Mouse (Mus musculus): ENCODE measurements around the gene Gp1ba. TPM values are rescaled to one million over a fixed set of nuclear protein-coding genes. Genes with fewer than 3 reads are reported as not detected.

Gene Gp1ba
- polyA plus RNA-seq, 1 experiment from 2014 or later: 0.38 TPM

DNA sequence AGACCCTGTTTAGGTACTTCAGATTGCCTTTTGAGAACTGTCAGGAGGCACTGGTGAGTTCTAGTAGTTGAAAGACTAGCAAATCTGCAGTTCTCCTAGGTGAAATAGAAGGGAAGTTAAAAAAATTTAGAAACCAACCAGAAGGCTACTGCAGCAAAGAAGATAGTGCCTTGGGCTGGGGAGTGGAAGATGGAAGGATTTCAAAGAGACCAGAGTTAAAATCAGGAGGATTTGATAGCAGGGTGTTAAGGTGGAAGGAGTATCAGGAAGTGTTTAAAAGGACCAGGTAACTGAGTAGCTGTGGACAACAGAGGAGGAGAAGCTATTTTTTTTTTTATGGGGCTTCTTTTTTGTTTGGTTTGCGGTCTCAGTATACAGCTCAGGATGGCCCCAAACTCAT, 1.2 kb upstream of the Gp1ba start:
- 95% methylated on average over 1 of the region's 1 CpGs for WGBS
- no peak for ATAC-seq (ENCODE audit: low read depth)
- DNase-seq (ENCODE audit: low spot score): no peak
- H3K9me3 ChIP-seq (ENCODE audit: control insufficient read depth, low read length): no peaks in the 10 kb centered on the region
- H3K27ac ChIP-seq (replicated peaks; ENCODE audit: low read depth, low read length): no peak overlapping the region
- no peaks in the 10 kb centered on the region for H3K27me3 ChIP-seq (replicated peaks; ENCODE audit: control insufficient read depth, insufficient read depth, low read length)
- no peak overlapping the region for H3K4me3 ChIP-seq (ENCODE audit: low read depth, low read length)
- H3K9ac ChIP-seq (ENCODE audit: low read depth, low read length): no peak overlapping the region
- no peaks in the 10 kb centered on the region for H3K4me1 ChIP-seq (ENCODE audit: control insufficient read depth, insufficient read depth, low read length)
- H3K36me3 ChIP-seq (ENCODE audit: control insufficient read depth, insufficient read depth, low read length): 0 out of 2 replicates have a peak, but pooled peaks cover 1% of the 10 kb centered on the region
- H3K4me2 ChIP-seq (ENCODE audit: low read depth, low read length): no peak overlapping the region

DNA sequence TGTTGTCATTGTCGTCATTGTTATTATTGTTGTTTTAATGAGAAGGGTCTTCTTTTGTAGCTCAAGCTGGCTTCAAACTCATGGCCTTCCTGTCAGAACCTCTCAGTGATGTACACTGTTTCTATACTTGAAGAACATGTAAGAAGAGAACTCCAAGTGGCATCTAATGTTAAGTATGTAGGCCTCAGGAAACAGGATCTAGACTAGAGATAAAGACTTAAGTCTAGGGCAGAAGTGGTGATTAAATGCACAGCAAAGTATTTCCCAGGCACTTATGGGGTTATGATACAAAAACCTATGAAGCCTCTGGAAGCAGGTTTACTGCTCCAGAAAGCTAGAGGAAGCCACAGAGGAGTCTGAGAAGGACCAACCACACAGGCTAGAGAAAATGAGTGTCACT, 629 bp upstream of the Gp1ba start:
- ATAC-seq (ENCODE audit: low read depth): no peak

DNA sequence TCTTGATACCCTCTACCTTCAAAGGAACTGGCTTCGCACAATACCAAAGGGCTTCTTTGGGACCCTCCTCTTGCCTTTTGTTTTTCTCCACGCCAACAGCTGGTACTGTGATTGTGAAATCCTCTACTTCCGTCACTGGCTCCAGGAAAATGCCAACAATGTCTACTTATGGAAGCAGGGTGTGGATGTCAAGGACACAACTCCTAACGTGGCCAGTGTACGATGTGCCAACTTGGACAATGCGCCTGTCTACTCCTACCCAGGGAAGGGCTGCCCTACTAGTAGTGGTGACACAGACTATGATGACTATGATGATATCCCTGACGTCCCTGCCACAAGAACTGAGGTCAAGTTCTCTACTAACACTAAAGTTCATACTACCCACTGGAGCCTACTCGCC, 1.1 kb downstream of the Gp1ba start:
- H3K4me2 ChIP-seq (ENCODE audit: low read depth, low read length): no peak overlapping the region
- no peaks in the 10 kb centered on the region for H3K27me3 ChIP-seq (replicated peaks; ENCODE audit: control insufficient read depth, insufficient read depth, low read length)
- H3K9ac ChIP-seq (ENCODE audit: low read depth, low read length): no peak overlapping the region
- no peak for ATAC-seq (ENCODE audit: low read depth)
- H3K36me3 ChIP-seq (ENCODE audit: control insufficient read depth, insufficient read depth, low read length): peaks cover 17% of the 10 kb centered on the region
- H3K9me3 ChIP-seq (ENCODE audit: control insufficient read depth, low read length): no peaks in the 10 kb centered on the region
- H3K4me1 ChIP-seq (ENCODE audit: control insufficient read depth, insufficient read depth, low read length): no peaks in the 10 kb centered on the region
- no peak overlapping the region for H3K4me3 ChIP-seq (ENCODE audit: low read depth, low read length)
- 89% methylated on average over 8 of the region's 8 CpGs for WGBS
- no peak for DNase-seq (ENCODE audit: low spot score)
- no peak overlapping the region for H3K27ac ChIP-seq (replicated peaks; ENCODE audit: low read depth, low read length)

More for the DNA sequence above, 629 bp upstream of the Gp1ba start:
- no peaks in the 10 kb centered on the region for H3K27me3 ChIP-seq (replicated peaks; ENCODE audit: control insufficient read depth, insufficient read depth, low read length)
- no peak overlapping the region for H3K27ac ChIP-seq (replicated peaks; ENCODE audit: low read depth, low read length)
- WGBS: 74% methylated on average over 1 of the region's 1 CpGs
- H3K36me3 ChIP-seq (ENCODE audit: control insufficient read depth, insufficient read depth, low read length): 0 out of 2 replicates have a peak, but pooled peaks cover 5% of the 10 kb centered on the region
- H3K4me1 ChIP-seq (ENCODE audit: control insufficient read depth, insufficient read depth, low read length): no peaks in the 10 kb centered on the region
- H3K4me2 ChIP-seq (ENCODE audit: low read depth, low read length): no peak overlapping the region
- DNase-seq (ENCODE audit: low spot score): no peak
- H3K9ac ChIP-seq (ENCODE audit: low read depth, low read length): no peak overlapping the region
- H3K9me3 ChIP-seq (ENCODE audit: control insufficient read depth, low read length): no peaks in the 10 kb centered on the region
- no peak overlapping the region for H3K4me3 ChIP-seq (ENCODE audit: low read depth, low read length)

DNA sequence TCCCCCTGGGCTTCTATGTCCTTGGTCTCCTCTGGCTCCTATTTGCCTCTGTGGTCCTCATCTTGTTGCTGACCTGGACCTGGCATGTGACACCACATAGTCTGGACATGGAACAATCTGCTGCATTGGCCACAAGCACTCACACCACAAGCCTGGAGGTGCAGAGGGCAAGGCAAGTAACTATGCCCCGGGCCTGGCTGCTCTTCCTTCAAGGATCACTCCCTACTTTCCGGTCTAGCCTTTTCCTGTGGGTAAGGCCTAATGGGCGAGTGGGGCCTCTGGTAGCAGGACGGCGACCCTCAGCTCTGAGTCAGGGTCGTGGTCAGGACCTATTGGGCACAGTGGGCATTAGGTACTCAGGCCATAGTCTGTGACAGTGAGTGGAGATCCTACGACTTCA, 2.3 kb downstream of the Gp1ba start:
- H3K36me3 ChIP-seq (ENCODE audit: control insufficient read depth, insufficient read depth, low read length): peaks cover 25% of the 10 kb centered on the region
- DNase-seq (ENCODE audit: low spot score) (no peak), ATAC-seq (ENCODE audit: low read depth) (no peak)
- H3K9ac ChIP-seq (ENCODE audit: low read depth, low read length): no peak overlapping the region
- no peaks in the 10 kb centered on the region for H3K27me3 ChIP-seq (replicated peaks; ENCODE audit: control insufficient read depth, insufficient read depth, low read length)
- H3K4me2 ChIP-seq (ENCODE audit: low read depth, low read length): no peak overlapping the region
- 84% methylated on average over 7 of the region's 7 CpGs for WGBS
- no peaks in the 10 kb centered on the region for H3K9me3 ChIP-seq (ENCODE audit: control insufficient read depth, low read length)
- H3K4me3 ChIP-seq (ENCODE audit: low read depth, low read length): no peak overlapping the region
- peaks cover 9% of the 10 kb centered on the region for H3K4me1 ChIP-seq (ENCODE audit: control insufficient read depth, insufficient read depth, low read length)
- no peak overlapping the region for H3K27ac ChIP-seq (replicated peaks; ENCODE audit: low read depth, low read length)

DNA sequence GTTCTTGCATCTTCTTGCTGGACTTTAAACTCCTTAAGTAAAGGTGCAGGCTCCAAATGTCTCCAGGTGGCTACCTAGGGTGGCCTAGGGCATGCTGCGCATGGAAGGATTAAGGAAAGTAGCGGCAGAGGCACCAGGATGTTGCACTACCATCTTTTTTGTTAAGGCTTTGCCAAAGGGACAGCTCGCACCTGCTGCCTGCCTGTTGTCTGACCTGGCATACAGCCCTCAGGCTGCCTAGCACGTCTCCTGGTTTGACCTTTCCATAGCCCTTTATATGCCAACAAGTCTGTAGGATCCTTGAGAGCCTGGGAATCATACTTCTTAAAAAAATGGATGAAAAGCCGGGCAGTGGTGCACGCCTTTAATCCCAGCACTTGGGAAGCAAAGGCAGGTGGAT, 4.1 kb downstream of the Gp1ba start:
- ATAC-seq (ENCODE audit: low read depth) (no peak), DNase-seq (ENCODE audit: low spot score) (no peak)
- no peak overlapping the region for H3K4me2 ChIP-seq (ENCODE audit: low read depth, low read length)
- H3K4me3 ChIP-seq (ENCODE audit: low read depth, low read length): no peak overlapping the region
- H3K4me1 ChIP-seq (ENCODE audit: control insufficient read depth, insufficient read depth, low read length): peaks cover 10% of the 10 kb centered on the region
- no peak overlapping the region for H3K27ac ChIP-seq (replicated peaks; ENCODE audit: low read depth, low read length)
- no peaks in the 10 kb centered on the region for H3K9me3 ChIP-seq (ENCODE audit: control insufficient read depth, low read length)
- peaks cover 25% of the 10 kb centered on the region for H3K36me3 ChIP-seq (ENCODE audit: control insufficient read depth, insufficient read depth, low read length)
- H3K9ac ChIP-seq (ENCODE audit: low read depth, low read length): no peak overlapping the region
- 93% methylated on average over 6 of the region's 6 CpGs for WGBS
- H3K27me3 ChIP-seq (replicated peaks; ENCODE audit: control insufficient read depth, insufficient read depth, low read length): no peaks in the 10 kb centered on the region

DNA sequence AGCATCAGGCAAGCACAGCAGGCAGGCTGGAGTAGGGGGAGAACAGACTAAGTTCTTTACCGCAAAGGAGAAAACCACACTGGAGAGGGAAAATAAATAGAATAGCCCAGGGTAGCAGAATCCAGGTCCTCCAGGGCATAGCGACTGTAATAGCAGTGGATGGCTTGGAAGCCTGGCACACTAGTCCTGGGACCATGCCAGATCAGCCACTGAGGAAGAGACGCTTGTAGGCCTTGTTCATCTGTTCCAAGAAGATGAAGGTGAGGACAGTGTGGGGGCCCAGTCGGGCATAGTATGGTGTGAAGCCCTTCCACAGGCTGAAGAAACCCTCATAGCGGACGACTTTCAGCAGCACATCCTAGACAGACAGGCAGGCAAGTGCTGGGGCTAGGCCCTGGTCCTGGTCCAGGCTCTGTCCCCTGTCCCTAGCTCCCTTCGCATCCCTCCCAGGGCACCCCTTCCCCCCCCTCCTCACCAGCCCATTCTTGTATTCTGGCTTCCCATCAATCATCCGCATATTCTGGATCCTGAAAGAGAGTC, 5.7 kb downstream of the Gp1ba start:
- Histone ChIP-seq H3K36me3 (ENCODE audit: control insufficient read depth, insufficient read depth, low read length) (peaks cover 41% of the 10 kb centered on the region), H3K4me3 (ENCODE audit: low read depth, low read length) (no peak overlapping the region), H3K27ac (replicated peaks; ENCODE audit: low read depth, low read length) (no peak overlapping the region), H3K27me3 (replicated peaks; ENCODE audit: control insufficient read depth, insufficient read depth, low read length) (no peaks in the 10 kb centered on the region), H3K9me3 (ENCODE audit: control insufficient read depth, low read length) (no peaks in the 10 kb centered on the region), H3K9ac (ENCODE audit: low read depth, low read length) (no peak overlapping the region), H3K4me2 (ENCODE audit: low read depth, low read length) (no peak overlapping the region), H3K4me1 (ENCODE audit: control insufficient read depth, insufficient read depth, low read length) (peaks cover 10% of the 10 kb centered on the region)
- 93% methylated on average over 7 of the region's 8 CpGs for WGBS
- DNase-seq (ENCODE audit: low spot score) (no peak), ATAC-seq (ENCODE audit: low read depth) (no peak)

DNA sequence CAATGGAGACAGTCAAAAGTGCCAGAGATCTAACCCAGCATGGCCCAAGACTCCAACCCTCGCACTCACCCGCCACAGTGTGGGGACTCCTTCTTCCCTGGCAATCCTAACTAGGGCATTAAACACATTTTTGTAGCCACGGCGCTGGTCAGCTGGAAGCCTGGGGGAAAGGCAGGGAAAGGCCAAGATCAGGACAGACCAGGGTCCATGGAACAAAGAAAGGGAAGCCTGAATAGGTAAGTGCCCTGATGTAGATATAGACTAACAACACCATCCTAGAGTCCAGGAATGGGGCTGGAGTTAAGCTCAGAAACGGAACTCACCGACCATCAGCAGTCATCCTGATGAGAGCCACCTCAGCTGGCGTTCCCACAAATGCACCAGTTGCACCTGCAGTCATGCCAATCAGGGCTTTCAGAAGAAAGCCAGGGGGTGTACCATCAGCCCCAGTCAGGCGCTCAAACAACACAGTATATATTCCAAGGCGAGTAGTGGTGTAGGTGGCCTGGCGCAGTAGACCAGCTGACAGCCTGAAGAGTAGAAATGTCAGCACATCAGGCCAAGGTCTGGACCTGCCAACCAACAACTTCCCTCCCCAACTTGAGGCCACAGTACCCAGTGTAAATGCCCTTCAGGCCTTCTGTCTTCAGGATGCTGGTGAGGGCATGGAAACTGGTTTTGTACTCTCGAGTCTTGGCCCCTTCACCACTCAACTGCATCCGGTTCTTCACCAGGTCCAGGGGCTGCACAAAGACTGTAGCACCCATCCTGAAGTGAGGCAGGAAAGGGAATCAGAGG, 6.7 kb downstream of the Gp1ba start:
- no peak for ATAC-seq (ENCODE audit: low read depth)
- WGBS: 89% methylated on average over 12 of the region's 12 CpGs
- DNase-seq (ENCODE audit: low spot score): no peak
- Histone ChIP-seq H3K27me3 (replicated peaks; ENCODE audit: control insufficient read depth, insufficient read depth, low read length) (no peaks in the 10 kb centered on the region), H3K36me3 (ENCODE audit: control insufficient read depth, insufficient read depth, low read length) (peaks cover 51% of the 10 kb centered on the region), H3K4me1 (ENCODE audit: control insufficient read depth, insufficient read depth, low read length) (peaks cover 10% of the 10 kb centered on the region), H3K4me2 (ENCODE audit: low read depth, low read length) (peak overlapping the region; percentile 79), H3K27ac (replicated peaks; ENCODE audit: low read depth, low read length) (no peak overlapping the region; the same call in 1 of the 2 replicates), H3K9me3 (ENCODE audit: control insufficient read depth, low read length) (no peaks in the 10 kb centered on the region), H3K4me3 (ENCODE audit: low read depth, low read length) (peak overlapping the region; percentile 64), H3K9ac (ENCODE audit: low read depth, low read length) (peak overlapping the region; percentile 87)

DNA sequence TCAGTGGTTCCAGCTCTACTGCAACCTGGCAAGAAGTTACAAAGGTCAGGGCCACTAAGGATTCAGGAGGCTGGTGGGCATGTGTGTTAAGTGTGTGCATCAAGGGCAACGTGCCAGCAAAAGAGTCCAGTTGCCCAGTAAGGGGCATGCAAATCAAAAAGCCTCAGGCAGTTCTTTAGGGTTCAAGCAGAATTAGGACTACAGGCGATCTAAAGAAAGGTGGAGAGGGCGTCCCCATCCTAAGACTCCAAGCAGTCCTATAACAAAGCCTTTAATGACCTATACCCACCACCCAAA, 7.3 kb downstream of the Gp1ba start:
- H3K27ac ChIP-seq (replicated peaks; ENCODE audit: low read depth, low read length): peak overlapping the region; percentile 85; the same call in 1 of the 2 replicates
- no peak for DNase-seq (ENCODE audit: low spot score)
- H3K9me3 ChIP-seq (ENCODE audit: control insufficient read depth, low read length): no peaks in the 10 kb centered on the region
- no peak for ATAC-seq (ENCODE audit: low read depth)
- peak overlapping the region; percentile 87 for H3K9ac ChIP-seq (ENCODE audit: low read depth, low read length)
- H3K27me3 ChIP-seq (replicated peaks; ENCODE audit: control insufficient read depth, insufficient read depth, low read length): no peaks in the 10 kb centered on the region
- peaks cover 56% of the 10 kb centered on the region for H3K36me3 ChIP-seq (ENCODE audit: control insufficient read depth, insufficient read depth, low read length)
- 10% methylated on average over 3 of the region's 3 CpGs for WGBS
- peak overlapping the region; percentile 64 for H3K4me3 ChIP-seq (ENCODE audit: low read depth, low read length)
- H3K4me1 ChIP-seq (ENCODE audit: control insufficient read depth, insufficient read depth, low read length): peaks cover 10% of the 10 kb centered on the region
- peak overlapping the region; percentile 79 for H3K4me2 ChIP-seq (ENCODE audit: low read depth, low read length)

Measured in embryonic facial prominence, embryonic 14.5 days (tissue).